Mouse (Mus musculus) midbrain, embryonic 12.5 days (tissue): ENCODE measurements around the gene Gpr68. TPM values are rescaled to one million over a fixed set of nuclear protein-coding genes. Genes with fewer than 3 reads are reported as not detected.

Experiments
- ATAC-seq: fragments of 200-750 bp; cut with Nextera tagmentation; 2 replicates; pipeline ENCODE4 v1.8.0; 2017; ENCODE audit warnings: low read depth, moderate TSS enrichment, moderate library complexity; ENCODE audit not compliant: low FRiP score
- H3K27ac ChIP-seq: fragments of 300-500 bp; sonication (generic); replicated peaks from 2 replicates; pipeline ENCODE4 v1.5.1; 2016; ENCODE audit warnings: mild to moderate bottlenecking
- H3K27me3 ChIP-seq: fragments of 300-500 bp; sonication (generic); 2 replicates; pipeline ENCODE4 v1.6.1; 2016; ENCODE audit warnings: mild to moderate bottlenecking
- H3K36me3 ChIP-seq: fragments of 300-500 bp; sonication (generic); 2 replicates; pipeline ENCODE4 v1.6.1; 2016
- H3K4me1 ChIP-seq: fragments of 300-500 bp; sonication (generic); 2 replicates; pipeline ENCODE4 v1.6.1; 2016
- H3K4me2 ChIP-seq: fragments of 300-500 bp; sonication (generic); replicated peaks from 2 replicates; pipeline ENCODE4 v1.6.1; 2016; ENCODE audit warnings: mild to moderate bottlenecking, moderate library complexity
- H3K4me3 ChIP-seq: fragments of 300-500 bp; sonication (generic); 2 replicates; pipeline ENCODE4 v1.5.1; 2016; ENCODE audit warnings: mild to moderate bottlenecking
- H3K9ac ChIP-seq: fragments of 300-500 bp; sonication (generic); replicated peaks from 2 replicates; pipeline ENCODE4 v1.6.1; 2016; ENCODE audit warnings: mild to moderate bottlenecking, moderate library complexity
- H3K9me3 ChIP-seq: fragments of 300-500 bp; sonication (generic); 2 replicates; pipeline ENCODE4 v1.6.1; 2016; ENCODE audit warnings: mild to moderate bottlenecking
- WGBS: fragments of 180-500 bp; shearing (Covaris S2); methylation state at CpG from one replicate; pipeline ENCODE4 v1.1.7; 2016; 5-methylcytosine and 5-hydroxymethylcytosine counted together
- polyA plus RNA-seq: library from polyadenylated mRNA; unstranded; fragments of >200 nt; fragmentation: Nextera tagmentation; extraction: Ambion mirVana; gene quantifications from 2 replicates; pipeline ENCODE4 v1.2.1, GENCODE M21; 2016

Gene Gpr68
- polyA plus RNA-seq, 1 experiment from 2014 or later = 0.60 TPM

DNA sequence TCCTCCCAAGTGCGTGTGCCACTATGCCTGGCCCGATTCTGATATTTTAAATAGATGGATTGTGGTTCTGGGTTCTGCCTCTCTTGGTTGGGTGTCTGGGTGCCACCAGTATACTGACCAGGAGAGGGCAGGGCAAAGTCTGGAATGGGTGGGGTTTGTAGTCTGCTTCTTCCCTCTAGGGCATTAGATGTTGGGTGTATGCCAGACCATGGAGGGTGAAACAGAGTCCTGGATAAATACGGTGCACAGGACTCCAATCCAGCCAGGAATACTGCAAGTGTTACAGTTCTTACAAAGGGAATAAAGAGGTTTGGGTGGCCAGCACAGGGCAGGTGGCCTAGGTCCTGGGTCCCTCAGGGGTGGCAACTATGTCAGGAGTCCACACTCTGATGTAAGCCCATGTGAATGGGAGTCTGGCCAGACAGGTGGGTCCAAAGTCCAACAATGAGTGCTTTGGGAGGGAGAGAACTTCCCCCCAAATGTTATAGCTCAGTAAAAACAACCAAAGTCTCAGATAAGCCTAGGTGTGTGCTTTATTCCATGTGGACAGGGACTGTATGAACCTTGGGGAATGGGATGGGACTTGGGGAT is 45.0 kb downstream of the Gpr68 start:
- Histone ChIP-seq H3K9ac (no peak overlapping the region), H3K36me3 (no peaks in the 10 kb centered on the region), H3K4me1 (no peaks in the 10 kb centered on the region), H3K4me2 (no peak overlapping the region), H3K27me3 (no peaks in the 10 kb centered on the region), H3K27ac (no peak overlapping the region), H3K4me3 (no peak overlapping the region), H3K9me3 (no peaks in the 10 kb centered on the region)
- 90% methylated on average over 3 of the region's 3 CpGs for WGBS
- no peak for ATAC-seq

DNA sequence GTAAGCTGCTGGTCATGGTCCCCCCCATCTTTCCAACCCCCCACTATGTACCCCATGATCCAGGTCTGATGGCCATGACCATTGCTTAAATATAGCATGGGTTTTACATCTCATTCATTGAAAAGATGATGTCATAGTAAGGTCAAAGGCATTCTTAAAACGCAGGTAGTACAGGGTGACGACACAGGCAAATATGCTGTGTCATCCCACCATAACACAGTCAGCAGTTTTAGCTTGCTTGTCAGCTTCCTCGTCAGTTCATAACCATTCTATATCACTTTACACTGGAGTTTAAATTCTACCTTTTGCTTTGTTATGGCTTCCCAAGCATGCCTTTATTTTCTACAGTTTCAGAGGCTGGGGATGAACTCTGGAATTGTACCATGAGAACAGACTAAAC is 45.7 kb downstream of the Gpr68 start:
- WGBS = 91% methylated on average over 3 of the region's 3 CpGs
- Histone ChIP-seq H3K4me2 (no peak overlapping the region), H3K9ac (no peak overlapping the region), H3K27ac (no peak overlapping the region), H3K4me3 (no peak overlapping the region), H3K9me3 (no peaks in the 10 kb centered on the region), H3K36me3 (no peaks in the 10 kb centered on the region), H3K27me3 (no peaks in the 10 kb centered on the region), H3K4me1 (no peaks in the 10 kb centered on the region)
- ATAC-seq = no peak

DNA sequence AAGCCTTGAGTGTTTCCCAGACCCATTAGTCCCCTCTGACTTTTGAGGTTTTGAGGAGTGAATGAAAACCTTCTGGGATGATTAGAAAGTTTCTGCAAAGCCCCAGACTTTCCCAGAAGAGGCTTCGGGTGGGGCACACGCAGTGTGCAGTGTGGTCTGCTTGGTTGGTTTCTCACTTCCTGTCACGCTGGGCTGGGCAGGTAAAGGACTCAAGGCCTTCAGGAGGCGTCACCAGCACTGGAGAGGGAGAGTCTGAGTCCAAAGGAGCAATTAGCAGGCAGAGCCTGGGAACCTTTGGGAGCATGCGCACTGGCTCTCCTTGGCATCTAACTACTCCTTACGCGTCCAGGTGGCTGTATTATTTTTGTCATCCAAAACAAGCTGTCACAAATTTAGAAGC is 50.2 kb downstream of the Gpr68 start:
- Histone ChIP-seq H3K27ac (no peak overlapping the region), H3K9ac (no peak overlapping the region), H3K27me3 (no peaks in the 10 kb centered on the region), H3K36me3 (no peaks in the 10 kb centered on the region), H3K9me3 (no peaks in the 10 kb centered on the region), H3K4me2 (no peak overlapping the region), H3K4me3 (no peak overlapping the region), H3K4me1 (no peaks in the 10 kb centered on the region)
- WGBS = 81% methylated on average over 7 of the region's 7 CpGs
- ATAC-seq = no peak

DNA sequence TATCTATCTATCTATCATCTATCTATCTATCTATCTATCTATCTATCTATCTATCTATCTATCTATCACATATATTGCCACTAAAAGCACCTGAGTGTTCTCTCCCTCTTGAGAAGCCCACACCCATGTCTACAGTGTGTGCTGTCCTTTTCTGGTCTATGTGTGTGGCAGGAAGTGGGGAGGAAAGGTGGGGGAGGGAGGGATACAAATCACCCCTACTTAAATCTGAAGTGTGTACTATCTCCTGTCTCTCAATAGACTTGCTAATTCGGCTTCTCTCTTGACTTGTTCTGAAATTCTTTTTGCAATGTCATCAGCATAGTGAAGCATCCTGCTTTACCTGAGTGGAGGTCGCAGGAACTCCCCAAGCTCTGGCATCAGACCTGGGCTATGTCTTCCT is 51.7 kb downstream of the Gpr68 start:
- no peaks in the 10 kb centered on the region for H3K27me3 ChIP-seq
- no peak overlapping the region for H3K27ac ChIP-seq
- H3K4me2 ChIP-seq = no peak overlapping the region
- 85% methylated on average over 2 of the region's 2 CpGs for WGBS
- H3K9ac ChIP-seq = no peak overlapping the region
- no peaks in the 10 kb centered on the region for H3K9me3 ChIP-seq
- no peak for ATAC-seq
- H3K36me3 ChIP-seq = no peaks in the 10 kb centered on the region
- no peak overlapping the region for H3K4me3 ChIP-seq
- H3K4me1 ChIP-seq = no peaks in the 10 kb centered on the region

DNA sequence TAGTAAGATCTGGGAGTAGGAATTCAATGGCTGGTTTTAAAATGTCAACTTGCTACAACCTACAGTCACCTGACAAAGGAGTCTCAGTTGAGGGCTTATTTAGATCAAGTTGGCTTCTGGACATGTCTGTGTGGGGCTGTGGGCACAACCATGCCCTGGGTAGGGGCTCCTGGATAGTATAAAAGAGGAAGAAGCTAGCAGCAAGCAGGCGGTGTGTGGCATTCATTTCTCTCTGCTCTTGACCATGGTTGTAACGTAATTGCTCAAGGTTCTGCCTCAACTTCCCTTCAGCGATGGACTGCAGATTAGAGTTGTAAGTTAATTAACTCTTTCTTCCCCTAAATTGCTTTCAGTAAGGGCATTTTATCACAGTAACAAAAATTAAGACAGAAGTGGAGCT is 55.6 kb downstream of the Gpr68 start:
- H3K4me2 ChIP-seq = no peak overlapping the region
- H3K27ac ChIP-seq = no peak overlapping the region
- no peaks in the 10 kb centered on the region for H3K27me3 ChIP-seq
- H3K4me3 ChIP-seq = no peak overlapping the region
- no peaks in the 10 kb centered on the region for H3K9me3 ChIP-seq
- WGBS = 94% methylated on average over 3 of the region's 3 CpGs
- no peak for ATAC-seq
- no peaks in the 10 kb centered on the region for H3K36me3 ChIP-seq
- H3K9ac ChIP-seq = no peak overlapping the region
- H3K4me1 ChIP-seq = no peaks in the 10 kb centered on the region

DNA sequence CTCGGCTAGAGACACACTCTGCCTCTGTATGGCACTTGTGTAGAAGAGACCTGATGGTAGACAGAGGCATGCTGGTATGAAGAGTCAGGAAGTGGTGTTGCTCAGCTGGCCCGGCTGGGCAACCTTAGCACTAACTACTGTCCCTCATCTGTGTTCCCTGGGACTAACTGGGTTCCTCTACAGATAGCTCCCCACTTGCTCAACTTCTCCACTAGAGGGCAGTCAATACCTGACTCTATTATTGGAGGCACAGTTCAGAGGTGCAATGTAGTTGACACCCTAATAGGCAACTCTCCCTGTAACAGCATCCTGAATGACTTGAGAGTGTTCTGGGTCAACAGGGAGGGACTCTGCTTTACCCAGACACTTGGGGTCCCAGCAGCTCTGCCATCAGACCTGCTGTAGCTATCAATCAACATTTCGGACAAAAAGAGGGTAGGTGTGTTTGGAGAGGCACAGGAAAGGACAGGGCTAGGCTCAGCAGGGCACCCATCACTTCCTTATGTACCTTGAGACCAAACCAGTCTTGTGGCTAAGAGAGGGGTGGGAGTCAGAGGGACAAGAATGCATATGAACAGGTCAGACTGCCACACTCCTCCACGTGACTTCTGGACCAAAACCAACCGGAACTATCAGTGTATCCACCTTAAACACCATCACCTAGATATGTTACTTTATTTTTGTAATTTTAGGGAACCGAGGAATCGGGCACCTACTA is 58.4 kb downstream of the Gpr68 start:
- ATAC-seq = peak; percentile 83
- H3K4me1 ChIP-seq = no peaks in the 10 kb centered on the region
- H3K27me3 ChIP-seq = no peaks in the 10 kb centered on the region
- no peaks in the 10 kb centered on the region for H3K9me3 ChIP-seq
- no peak overlapping the region for H3K4me3 ChIP-seq
- H3K4me2 ChIP-seq = no peak overlapping the region
- no peak overlapping the region for H3K27ac ChIP-seq
- WGBS = 80% methylated on average over 7 of the region's 7 CpGs
- no peak overlapping the region for H3K9ac ChIP-seq
- H3K36me3 ChIP-seq = no peaks in the 10 kb centered on the region

DNA sequence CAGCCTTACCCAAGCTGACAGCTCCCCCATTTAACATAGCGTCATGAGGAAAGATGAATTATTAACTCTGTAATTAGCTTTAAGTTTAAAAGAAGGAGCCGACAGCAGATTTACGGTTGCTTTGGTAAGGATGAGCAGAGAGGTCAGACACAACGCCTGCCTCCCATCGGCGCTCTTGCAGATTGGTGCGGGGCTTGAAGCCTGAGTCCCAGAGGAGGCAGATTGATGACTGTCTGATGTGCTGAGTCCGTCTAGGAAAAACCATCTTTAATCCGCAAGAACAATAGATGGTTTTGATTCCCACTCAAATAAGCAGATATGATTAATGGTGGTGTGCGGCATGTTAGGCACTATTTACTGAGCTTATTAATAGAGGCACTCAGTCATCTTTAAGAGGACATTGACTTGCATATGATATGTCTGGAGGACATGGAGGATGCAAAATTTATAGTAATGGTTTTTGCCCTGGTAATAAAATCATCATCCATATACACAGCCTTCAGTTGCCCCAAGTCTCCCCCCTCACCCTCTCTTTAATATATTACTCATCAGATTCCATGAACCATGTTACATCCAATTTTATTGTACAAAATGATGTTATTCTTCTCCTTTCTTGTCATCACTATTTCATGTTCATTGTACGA is 60.4 kb downstream of the Gpr68 start:
- 80% methylated on average over 11 of the region's 11 CpGs for WGBS
- ATAC-seq = no peak
- Histone ChIP-seq H3K9me3 (no peaks in the 10 kb centered on the region), H3K4me3 (no peak overlapping the region), H3K4me1 (no peaks in the 10 kb centered on the region), H3K4me2 (no peak overlapping the region), H3K27ac (no peak overlapping the region), H3K9ac (no peak overlapping the region), H3K27me3 (no peaks in the 10 kb centered on the region), H3K36me3 (no peaks in the 10 kb centered on the region)

DNA sequence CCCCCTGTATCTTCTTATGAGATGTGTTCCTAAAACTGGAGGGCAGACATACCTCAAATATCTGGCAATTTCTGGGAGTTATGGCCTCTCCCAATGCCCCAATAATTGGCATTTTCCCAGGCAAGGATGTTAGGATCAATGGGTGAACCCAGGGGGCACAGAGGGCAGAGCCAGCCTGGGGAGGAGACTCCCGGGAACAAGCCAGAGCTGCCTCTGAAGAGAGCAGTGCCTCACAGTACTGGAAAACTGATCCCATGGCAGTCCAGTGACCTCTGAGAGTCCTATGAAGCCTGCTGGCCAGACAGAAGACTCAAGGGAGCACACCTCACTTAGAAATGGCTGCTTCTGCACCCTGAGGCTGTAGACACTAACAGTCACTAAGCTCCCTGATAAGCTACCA is 61.4 kb downstream of the Gpr68 start:
- ATAC-seq = no peak
- H3K27me3 ChIP-seq = no peaks in the 10 kb centered on the region
- H3K9ac ChIP-seq = no peak overlapping the region
- no peak overlapping the region for H3K4me2 ChIP-seq
- H3K4me3 ChIP-seq = no peak overlapping the region
- H3K4me1 ChIP-seq = no peaks in the 10 kb centered on the region
- H3K27ac ChIP-seq = no peak overlapping the region
- H3K36me3 ChIP-seq = no peaks in the 10 kb centered on the region
- H3K9me3 ChIP-seq = no peaks in the 10 kb centered on the region
- WGBS = 75% methylated on average over 1 of the region's 1 CpGs

DNA sequence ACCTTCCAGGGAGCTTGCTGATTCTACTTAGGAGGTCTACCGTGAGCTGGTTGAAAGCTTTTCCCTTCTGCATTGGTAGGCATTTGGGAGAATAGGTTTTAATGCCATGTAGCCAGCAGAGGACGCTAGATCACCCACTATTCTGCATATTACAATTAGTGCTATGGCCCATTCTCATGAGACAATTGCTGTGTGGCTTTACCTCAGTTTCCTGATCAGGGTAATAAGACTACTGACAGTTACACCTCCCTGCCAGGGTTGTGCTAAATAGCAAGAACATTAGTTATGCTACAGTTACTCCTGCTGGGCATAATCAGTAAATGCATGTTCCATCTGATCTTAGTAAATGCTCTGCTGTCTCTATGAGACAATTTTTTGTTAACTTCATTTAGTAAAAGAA is 62.2 kb downstream of the Gpr68 start:
- ATAC-seq = no peak
- Histone ChIP-seq H3K4me1 (no peaks in the 10 kb centered on the region), H3K9ac (no peak overlapping the region), H3K27ac (no peak overlapping the region), H3K9me3 (no peaks in the 10 kb centered on the region), H3K36me3 (no peaks in the 10 kb centered on the region), H3K4me3 (no peak overlapping the region), H3K4me2 (no peak overlapping the region), H3K27me3 (no peaks in the 10 kb centered on the region)
- WGBS = 29% methylated on average over 2 of the region's 2 CpGs

DNA sequence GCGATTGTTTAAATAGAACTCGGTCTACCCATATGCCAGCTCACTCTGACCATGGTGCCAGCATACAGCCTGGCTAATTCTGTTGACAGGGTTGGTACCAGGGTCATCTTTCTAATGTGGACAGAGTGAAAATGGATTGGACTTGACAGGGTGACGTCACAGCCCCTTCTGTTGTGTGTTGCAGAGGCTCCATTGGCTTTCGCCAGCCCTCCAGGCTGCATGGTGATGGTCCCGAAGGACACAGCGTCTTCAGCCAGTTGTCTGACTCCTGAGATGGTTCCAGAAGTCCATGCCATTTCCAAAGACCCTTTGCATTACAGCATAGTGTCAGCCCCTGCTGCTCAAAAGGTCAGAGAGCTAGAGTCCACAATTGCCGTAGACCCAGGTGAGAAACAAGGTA is 63.5 kb downstream of the Gpr68 start:
- WGBS = 84% methylated on average over 7 of the region's 7 CpGs
- H3K4me3 ChIP-seq = no peak overlapping the region
- no peak overlapping the region for H3K27ac ChIP-seq
- H3K9ac ChIP-seq = no peak overlapping the region
- no peaks in the 10 kb centered on the region for H3K4me1 ChIP-seq
- no peaks in the 10 kb centered on the region for H3K36me3 ChIP-seq
- H3K9me3 ChIP-seq = no peaks in the 10 kb centered on the region
- ATAC-seq = no peak
- H3K4me2 ChIP-seq = no peak overlapping the region
- no peaks in the 10 kb centered on the region for H3K27me3 ChIP-seq

DNA sequence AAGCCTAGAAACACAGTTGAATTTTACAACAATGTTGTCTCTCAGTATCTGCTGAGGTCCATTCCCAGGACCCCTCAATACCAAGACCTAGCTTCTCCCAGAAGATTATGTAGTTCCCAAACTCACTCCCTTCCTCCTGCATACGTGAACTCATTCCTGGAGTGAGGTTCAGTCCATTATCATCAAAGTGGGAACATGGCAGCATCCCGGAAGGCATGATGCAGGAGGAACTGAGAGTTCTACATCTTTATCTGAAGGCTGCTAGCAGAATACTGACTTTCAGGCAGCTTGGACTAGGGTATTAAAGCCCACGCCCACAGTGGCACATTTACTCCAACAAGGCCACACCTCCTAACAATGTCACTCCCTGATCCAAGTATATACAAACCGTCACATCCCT is 64.8 kb downstream of the Gpr68 start:
- Histone ChIP-seq H3K4me1 (no peaks in the 10 kb centered on the region; the same call in 1 of the 2 replicates), H3K9ac (no peak overlapping the region), H3K36me3 (no peaks in the 10 kb centered on the region), H3K9me3 (no peaks in the 10 kb centered on the region), H3K4me3 (no peak overlapping the region), H3K27me3 (no peaks in the 10 kb centered on the region), H3K4me2 (no peak overlapping the region), H3K27ac (no peak overlapping the region)
- WGBS = 88% methylated on average over 4 of the region's 4 CpGs
- no peak for ATAC-seq

DNA sequence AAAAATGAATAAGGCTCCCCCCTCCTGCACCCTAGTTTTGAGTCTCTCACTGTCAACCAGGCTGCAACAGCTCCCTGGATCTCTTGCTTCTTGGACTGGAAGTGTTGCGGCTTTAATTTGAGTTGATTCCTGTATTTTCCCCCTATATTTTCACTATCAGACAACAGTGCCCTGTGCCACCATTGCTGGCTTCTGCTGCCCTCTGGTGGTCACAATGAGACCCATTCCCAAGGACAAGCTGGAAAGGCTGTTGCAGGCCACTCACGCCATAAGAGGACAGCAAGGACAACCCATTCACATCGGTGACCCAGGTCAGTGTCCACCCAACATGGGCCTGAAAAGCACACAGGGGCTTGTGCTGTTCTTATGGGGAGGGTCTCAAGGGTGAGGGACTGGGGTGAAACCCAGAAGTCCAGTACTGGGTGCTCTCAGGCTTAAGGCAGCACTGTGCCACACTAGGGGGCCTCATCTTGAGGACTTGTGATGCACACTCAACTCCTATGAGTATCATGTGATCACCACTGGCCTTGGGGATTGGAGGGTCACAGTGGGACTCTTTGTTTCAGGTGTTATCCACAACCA is 66.7 kb downstream of the Gpr68 start:
- 29% methylated on average over 3 of the region's 3 CpGs for WGBS
- no peak overlapping the region for H3K9ac ChIP-seq
- H3K4me2 ChIP-seq = no peak overlapping the region
- H3K4me1 ChIP-seq = no peaks in the 10 kb centered on the region; the same call in 1 of the 2 replicates
- no peak overlapping the region for H3K27ac ChIP-seq
- H3K4me3 ChIP-seq = no peak overlapping the region
- no peaks in the 10 kb centered on the region for H3K36me3 ChIP-seq
- no peaks in the 10 kb centered on the region for H3K9me3 ChIP-seq
- ATAC-seq = peak; percentile 73
- H3K27me3 ChIP-seq = peaks cover 3% of the 10 kb centered on the region; the same call in 1 of the 2 replicates
